Mouse (Mus musculus) T-helper 1 cell (primary cell): Measurements from ENCODE around the gene Mvp.

Source experiments
- in situ Hi-C: fragments of 300-600 bp; cut with MboI, MseI; formaldehyde crosslinking; loops from one replicate; pipeline ENCODE4 v1.15.1; 2025; ENCODE audit warnings: high pct_unique_total_duplicates

The Mvp gene

GRCm38 (mm10) chr7:127014320-127014719, at the start of gene Mvp:
Mvp (minus strand) TSS chr7:127014621.
- in situ Hi-C loops, result no loop called here

GRCm38 (mm10) chr7:127055026-127055585, 40.7 kb upstream of the Mvp start:
- in situ Hi-C loops, result no loop called here

- in situ Hi-C loops, result no loop called here
Observed at GRCm38 (mm10) chr7:127041851-127042672, 27.6 kb upstream of the Mvp start, which contains the start of gene Kif22. Kif22 (minus strand) TSS chr7:127042471.

GRCm38 (mm10) chr7:127031244-127031643, 16.8 kb upstream of the Mvp start:
- in situ Hi-C loops, result no loop called here

- in situ Hi-C loops, result no loop called here
Observed at GRCm38 (mm10) chr7:127030172-127030571, 15.8 kb upstream of the Mvp start.

- in situ Hi-C loops, result no loop called here
Observed at GRCm38 (mm10) chr7:127027885-127028284, 13.5 kb upstream of the Mvp start.

GRCm38 (mm10) chr7:127026984-127027726, 12.7 kb upstream of the Mvp start, which contains the start of gene Maz:
Maz (minus strand) TSS chr7:127027037.
- in situ Hi-C loops, result no loop called here

- in situ Hi-C loops, result no loop called here
Observed at GRCm38 (mm10) chr7:127026616-127026983, 12.2 kb upstream of the Mvp start.

GRCm38 (mm10) chr7:127026161-127026600, 11.8 kb upstream of the Mvp start:
- in situ Hi-C loops, result no loop called here

- in situ Hi-C loops, result no loop called here
Observed at GRCm38 (mm10) chr7:127025556-127026160, 11.2 kb upstream of the Mvp start.

- in situ Hi-C loops, result no loop called here
Observed at GRCm38 (mm10) chr7:127024755-127025555, 10.5 kb upstream of the Mvp start.

- in situ Hi-C loops, result no loop called here
Observed at GRCm38 (mm10) chr7:127023896-127024690, 9.7 kb upstream of the Mvp start.

- in situ Hi-C loops, result no loop called here
Observed at GRCm38 (mm10) chr7:127023272-127023691, 8.9 kb upstream of the Mvp start.

GRCm38 (mm10) chr7:127022528-127023271, 8.3 kb upstream of the Mvp start:
- in situ Hi-C loops, result no loop called here

GRCm38 (mm10) chr7:127021563-127022527, 7.4 kb upstream of the Mvp start:
- in situ Hi-C loops, result no loop called here

- in situ Hi-C loops, result no loop called here
Observed at GRCm38 (mm10) chr7:127020901-127021562, 6.6 kb upstream of the Mvp start, which contains the start of the genes Gm42742 and Prrt2. Gm42742 (minus strand) TSS chr7:127021097. Prrt2 (minus strand) TSS chr7:127021211.

- in situ Hi-C loops, result no loop called here
Observed at GRCm38 (mm10) chr7:127020491-127020890, 6.1 kb upstream of the Mvp start.

GRCm38 (mm10) chr7:127020031-127020430, 5.6 kb upstream of the Mvp start:
- in situ Hi-C loops, result no loop called here
